Mouse (Mus musculus): ENCODE measurements around the gene H1fx.

DNA sequence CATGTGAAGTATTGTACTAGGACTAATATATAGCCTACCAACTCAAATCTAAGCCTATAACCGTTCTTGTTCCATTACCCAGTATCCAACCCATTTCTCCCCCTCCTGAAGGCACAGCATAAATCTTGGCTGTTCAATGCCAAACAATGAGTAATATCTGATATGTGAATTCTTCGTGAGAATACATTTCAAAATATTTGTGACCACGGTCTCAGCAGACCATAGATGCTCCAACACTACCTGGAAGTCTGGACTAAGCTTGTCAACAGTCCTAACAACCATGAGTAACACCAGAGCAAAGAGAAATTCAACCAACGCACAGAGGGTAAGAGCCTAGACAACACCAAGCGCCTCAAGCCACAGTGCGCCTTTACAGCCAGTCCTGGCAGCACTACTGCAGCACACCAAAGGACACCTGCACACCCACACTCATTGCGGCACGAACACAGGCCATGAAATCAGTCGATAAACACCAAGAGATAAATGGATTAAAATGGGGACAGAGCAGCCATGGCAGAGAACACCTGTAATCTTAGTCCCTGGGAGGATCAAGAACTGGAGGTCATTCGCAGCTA is 42.0 kb upstream of the H1fx start:
- TF ChIP-seq POLR2A (IDR thresholded peaks at IDR 0.05; ENCODE audit: low read depth, low read length) (no peak), CTCF (IDR thresholded peaks at IDR 0.05; ENCODE audit: extremely low read depth, insufficient read length, insufficient replicate concordance, low read depth, low read length) (no peak)

Measured in small intestine, adult 2 months (tissue).